Mouse (Mus musculus) kidney, adult 10 weeks (tissue): Measurements from ENCODE around the gene Emx1. TPM values are rescaled to one million over a fixed set of nuclear protein-coding genes. Genes with fewer than 3 reads are reported as not detected.

Experiments
- polyA plus RNA-seq: library from polyadenylated mRNA; stranded (reverse); fragments of 350-450 nt; fragmentation: Illumina TruSeq; extraction: RNeasy Lipid Tissue Mini Kit (QIAGEN cat#74804); gene quantifications from one replicate; pipeline ENCODE4 v1.2.3, GENCODE M21; 2014; ENCODE audit warnings: low read depth, low replicate concordance

Emx1 gene
- 0.36 TPM for polyA plus RNA-seq

DNA sequence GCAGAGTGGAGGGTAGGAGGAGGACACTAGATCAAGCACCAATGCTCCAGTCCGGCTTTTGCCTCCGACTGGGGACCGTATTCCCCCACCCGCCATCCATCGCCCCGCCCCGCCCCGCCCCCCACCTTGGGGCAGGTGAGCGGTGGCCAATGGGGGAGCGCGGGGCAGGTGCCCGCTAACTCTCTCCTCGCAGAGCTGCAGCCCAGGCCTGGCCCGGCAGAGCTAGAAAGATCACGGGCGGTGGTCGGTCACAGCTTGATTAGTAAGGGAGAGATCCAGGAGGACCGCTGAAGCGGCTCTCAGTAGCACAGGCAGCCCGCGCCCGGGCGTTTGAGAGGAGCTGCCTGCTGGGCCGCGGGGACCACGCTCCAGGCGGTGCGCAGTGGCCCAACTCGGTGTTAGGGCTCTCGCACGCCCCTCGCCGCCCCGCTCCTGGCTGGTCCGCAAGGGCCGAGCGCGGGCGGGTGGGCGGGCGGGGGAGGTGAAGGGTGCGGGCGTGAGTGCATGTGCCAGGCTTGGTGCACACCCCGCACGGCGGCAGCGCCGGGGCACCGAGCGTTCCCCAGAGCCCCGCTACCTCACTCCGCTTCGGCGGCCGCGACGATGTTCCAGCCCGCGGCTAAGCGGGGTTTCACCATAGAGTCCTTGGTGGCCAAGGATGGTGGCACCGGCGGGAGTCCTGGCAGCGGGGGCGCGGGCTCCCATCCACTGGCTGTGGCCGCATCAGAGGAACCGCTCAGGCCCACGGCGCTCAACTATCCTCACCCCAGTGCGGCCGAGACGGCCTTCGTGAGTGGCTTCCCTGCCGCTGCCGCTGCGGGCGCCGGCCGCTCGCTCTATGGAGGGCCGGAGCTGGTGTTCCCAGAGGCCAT lies at the start of gene Emx1:
Emx1 (plus strand) TSS at position 99 of the 872 bp plus-strand sequence.

Other genes starting within 250 kb of the Emx1 start
- 28.3 TPM for gene Exoc6b, start 117.9 kb upstream of the Emx1 start, polyA plus RNA-seq
- gene Spr, start 49.7 kb upstream of the Emx1 start, polyA plus RNA-seq = 2.0 TPM
- gene Sfxn5, start 146.0 kb downstream of the Emx1 start, polyA plus RNA-seq = 4.4 TPM
- gene Rab11fip5, start 187.2 kb downstream of the Emx1 start, polyA plus RNA-seq = 5.6 TPM
- not detected for gene Noto, start 236.4 kb downstream of the Emx1 start, polyA plus RNA-seq
- 2.1 TPM for gene Smyd5, start 244.6 kb downstream of the Emx1 start, polyA plus RNA-seq